Comparison of ENCODE assay signal across 22 mouse cellular contexts in genomic region chrX:6517217-6517616, GRCm38 (mm10).
A peak's percentile ranks its signal among the peaks of the same experiment; 100 is the strongest.
DNase-seq lines count a peak whose midpoint lies in the region; ATAC-seq and TF ChIP-seq lines count a peak whose summit lies in the region.
"Had no signal": no experiment of that assay in that cellular context is flagged by ENCODE, and none has a peak within 500 bp of the region (broad histone marks: within the 10 kb centered on the region; RNA-seq: fewer than 3 reads in every experiment).

No protein-coding gene starts in this region.

- intact Hi-C loops in gastrocnemius, postnatal 14 days (cut with DNase I; ENCODE audit: low total_unique reads) = no loop called here

- H3K4me3 ChIP-seq in intestine, postnatal 0 days (ENCODE audit: low read depth, low read length) = no peak overlapping the region
- H3K4me3 ChIP-seq: embryonic facial prominence, embryonic 13.5 days; embryonic facial prominence, embryonic 15.5 days; erythroblast, embryonic 14.5 days; forebrain, embryonic 10.5 days; forebrain, embryonic 12.5 days had no signal

- H3K27ac ChIP-seq in intestine, postnatal 0 days (ENCODE audit: low read depth, low read length) = no peak overlapping the region
- H3K27ac ChIP-seq: embryonic facial prominence, embryonic 13.5 days; embryonic facial prominence, embryonic 15.5 days; forebrain, embryonic 10.5 days; forebrain, embryonic 12.5 days had no signal

- H3K9me3 ChIP-seq in intestine, postnatal 0 days (ENCODE audit: control insufficient read depth) = no peaks in the 10 kb centered on the region
- H3K9me3 ChIP-seq: embryonic facial prominence, embryonic 13.5 days; embryonic facial prominence, embryonic 15.5 days; forebrain, embryonic 10.5 days; forebrain, embryonic 12.5 days had no signal

- H3K36me3 ChIP-seq in intestine, postnatal 0 days (ENCODE audit: control insufficient read depth, insufficient read depth) = no peaks in the 10 kb centered on the region
- H3K36me3 ChIP-seq: embryonic facial prominence, embryonic 13.5 days; embryonic facial prominence, embryonic 15.5 days; forebrain, embryonic 10.5 days; forebrain, embryonic 12.5 days had no signal

- H3K4me1 ChIP-seq in intestine, postnatal 0 days (replicated peaks; ENCODE audit: control insufficient read depth, insufficient read depth, low read length) = no peaks in the 10 kb centered on the region
- H3K4me1 ChIP-seq: embryonic facial prominence, embryonic 13.5 days; embryonic facial prominence, embryonic 15.5 days; forebrain, embryonic 10.5 days; forebrain, embryonic 12.5 days had no signal

- H3K4me2 ChIP-seq in intestine, postnatal 0 days (replicated peaks; ENCODE audit: low read depth) = no peak overlapping the region
- H3K4me2 ChIP-seq: embryonic facial prominence, embryonic 13.5 days; embryonic facial prominence, embryonic 15.5 days; forebrain, embryonic 12.5 days had no signal

- no peaks in the 10 kb centered on the region for H3K27me3 ChIP-seq in intestine, postnatal 0 days (replicated peaks; ENCODE audit: control insufficient read depth, insufficient read depth, low read length)
- H3K27me3 ChIP-seq: embryonic facial prominence, embryonic 13.5 days; embryonic facial prominence, embryonic 15.5 days; forebrain, embryonic 12.5 days had no signal

- ATAC-seq in intestine, postnatal 0 days = no peak
- ATAC-seq: activated CD4-positive, CD25-positive, alpha-beta regulatory T cell, adult 4 months; forebrain, embryonic 14.5 days; forebrain, embryonic 16.5 days had no signal

- 75% methylated on average over 3 of the region's 3 CpGs for WGBS in intestine, postnatal 0 days

- no peak for TF ChIP-seq CTCF in intestine, postnatal 0 days (IDR thresholded peaks at IDR 0.05; ENCODE audit: low read depth)

- no peak overlapping the region for H3K9ac ChIP-seq in intestine, postnatal 0 days (ENCODE audit: low read depth, low read length)
- H3K9ac ChIP-seq: embryonic facial prominence, embryonic 13.5 days; embryonic facial prominence, embryonic 15.5 days; forebrain, embryonic 12.5 days had no signal

- DNase-seq in 3T3-L1 (ENCODE audit: low read depth, low spot score) = peak; percentile 64
- peak; percentile 33 for DNase-seq in NIH3T3 (ENCODE audit: low read depth)
- no peak for DNase-seq in gastrocnemius, postnatal 14 days
- DNase-seq in cerebellum, adult 11 months = no peak
- DNase-seq: adrenal gland, adult 8-10 months; adrenal gland, postnatal 14 days; adrenal gland, postnatal 36 days; cerebellum, adult 18-20 months; cerebellum, adult 8-10 months; cerebellum, adult 9-11 months; cerebellum, postnatal 14 days; cerebellum, postnatal 36 days; embryo, embryonic 11 days had no signal

Comparison
In these comparisons a context has a peak if more than half of its experiments do, and no peak if none do; other contexts are left out.
1. DNase-seq: peak in 3T3-L1 (single experiment) and NIH3T3 (single experiment); none in gastrocnemius, postnatal 14 days (single experiment) and cerebellum, adult 11 months (single experiment).